ENCODE assay signal across 10 mouse cellular contexts in genomic region chr5:135248956-135249676, GRCm38 (mm10). TPM values are rescaled to one million over a fixed set of nuclear protein-coding genes. Genes with fewer than 3 reads are reported as not detected.
A peak's percentile ranks its signal among the peaks of the same experiment; 100 is the strongest.
DNase-seq lines count a peak whose midpoint lies in the region; ATAC-seq lines count a peak whose summit lies in the region.
"Had no signal": no experiment of that assay in that cellular context is flagged by ENCODE, and none has a peak within 500 bp of the region (broad histone marks: within the 10 kb centered on the region; RNA-seq: fewer than 3 reads in every experiment).

No protein-coding gene starts in this region.

- WGBS in limb, embryonic 11.5 days = 86% methylated on average over 16 of the region's 16 CpGs
- WGBS in limb, embryonic 10.5 days = 84% methylated on average over 16 of the region's 16 CpGs
- 51% methylated on average over 16 of the region's 16 CpGs for WGBS in hindbrain, embryonic 16.5 days
- WGBS in neural tube, embryonic 14.5 days = 61% methylated on average over 16 of the region's 16 CpGs

- H3K4me1 ChIP-seq in limb, embryonic 11.5 days (ENCODE audit: control insufficient read depth, insufficient read depth, low read length) = peaks cover 19% of the 10 kb centered on the region
- peaks cover 35% of the 10 kb centered on the region for H3K4me1 ChIP-seq in limb, embryonic 10.5 days
- peaks cover 22% of the 10 kb centered on the region for H3K4me1 ChIP-seq in hindbrain, embryonic 16.5 days (ENCODE audit: control insufficient read depth, insufficient read depth, low read depth, low read length)
- peaks cover 8% of the 10 kb centered on the region; the same call in 1 of the 2 replicates for H3K4me1 ChIP-seq in neural tube, embryonic 14.5 days (ENCODE audit: control insufficient read depth, insufficient read depth, low read length)

- H3K27ac ChIP-seq in limb, embryonic 11.5 days (replicated peaks; ENCODE audit: low read depth, low read length) = no peak overlapping the region
- H3K27ac ChIP-seq in limb, embryonic 10.5 days = no peak overlapping the region
- H3K27ac ChIP-seq in hindbrain, embryonic 16.5 days (ENCODE audit: low read depth, low read length) = no peak overlapping the region; the same call in 1 of the 2 replicates
- no peak overlapping the region for H3K27ac ChIP-seq in neural tube, embryonic 14.5 days (ENCODE audit: low read depth, low read length)

- no peaks in the 10 kb centered on the region for H3K9me3 ChIP-seq in limb, embryonic 11.5 days (ENCODE audit: control insufficient read depth, low read length)
- H3K9me3 ChIP-seq in limb, embryonic 10.5 days (replicated peaks) = no peaks in the 10 kb centered on the region
- no peaks in the 10 kb centered on the region for H3K9me3 ChIP-seq in hindbrain, embryonic 16.5 days (ENCODE audit: control insufficient read depth, low read length)
- no peaks in the 10 kb centered on the region for H3K9me3 ChIP-seq in neural tube, embryonic 14.5 days (ENCODE audit: control insufficient read depth, low read length)

- H3K4me2 ChIP-seq in limb, embryonic 11.5 days (ENCODE audit: low read depth, severe bottlenecking) = peak overlapping the region; percentile 4; the same call in 1 of the 2 replicates
- H3K4me2 ChIP-seq in hindbrain, embryonic 16.5 days (ENCODE audit: low read length) = peak overlapping the region; percentile 91
- H3K4me2 ChIP-seq in neural tube, embryonic 14.5 days (ENCODE audit: low read depth, low read length) = peak overlapping the region; percentile 90

- no peak overlapping the region for H3K4me3 ChIP-seq in limb, embryonic 11.5 days (ENCODE audit: low read depth, low read length)
- H3K4me3 ChIP-seq in limb, embryonic 10.5 days = no peak overlapping the region
- H3K4me3 ChIP-seq in hindbrain, embryonic 16.5 days (ENCODE audit: low read length) = peak overlapping the region; percentile 73
- peak overlapping the region; percentile 56 for H3K4me3 ChIP-seq in neural tube, embryonic 14.5 days (ENCODE audit: low read depth, low read length)

- ATAC-seq in limb, embryonic 11.5 days (ENCODE audit: insufficient number of reproducible peaks, low FRiP score, low TSS enrichment, low read depth) = no peak
- no peak for ATAC-seq in hindbrain, embryonic 16.5 days
- no peak for ATAC-seq in neural tube, embryonic 14.5 days (ENCODE audit: low read depth)
- ATAC-seq: Patski had no signal

- DNase-seq in adrenal gland, adult (ENCODE audit: inconsistent age in 2 of 2, low spot score in 1 of 2) = peak; percentile 66 to 85
- DNase-seq in adrenal gland, postnatal 4 days (ENCODE audit: low spot score in 2 of 2) = no peak
- no peak for DNase-seq in limb, embryonic 11.5 days (ENCODE audit: low spot score)
- DNase-seq in limb, embryonic 10.5 days (ENCODE audit: low spot score) = no peak
- no peak for DNase-seq in layer of hippocampus, postnatal 25 days (ENCODE audit: extremely low spot score in 1 of 2, low spot score in 1 of 2)
- DNase-seq in liver = no peak
- DNase-seq: kidney, postnatal 25 days had no signal

- no peak overlapping the region for H3K9ac ChIP-seq in limb, embryonic 11.5 days (ENCODE audit: low read length)
- peak overlapping the region; percentile 77; the same call in 1 of the 2 replicates for H3K9ac ChIP-seq in hindbrain, embryonic 16.5 days (ENCODE audit: low read depth, low read length)
- 0 out of 2 replicates have a peak overlapping the region, but pooled peaks have one; percentile 58 for H3K9ac ChIP-seq in neural tube, embryonic 14.5 days (replicated peaks; ENCODE audit: low read depth, low read length)

- H3K36me3 ChIP-seq in limb, embryonic 11.5 days (ENCODE audit: control insufficient read depth, insufficient read depth, low read length) = peaks cover 13% of the 10 kb centered on the region
- peaks cover 33% of the 10 kb centered on the region for H3K36me3 ChIP-seq in limb, embryonic 10.5 days
- peaks cover 10% of the 10 kb centered on the region for H3K36me3 ChIP-seq in hindbrain, embryonic 16.5 days (ENCODE audit: control insufficient read depth, insufficient read depth, low read length)
- H3K36me3 ChIP-seq in neural tube, embryonic 14.5 days (ENCODE audit: control insufficient read depth, insufficient read depth, low read length) = peaks cover 21% of the 10 kb centered on the region

- peaks cover 22% of the 10 kb centered on the region for H3K27me3 ChIP-seq in limb, embryonic 11.5 days (ENCODE audit: control insufficient read depth, insufficient read depth, low read length)
- H3K27me3 ChIP-seq in limb, embryonic 10.5 days (ENCODE audit: low read depth, poor library complexity, severe bottlenecking) = peaks cover 44% of the 10 kb centered on the region
- H3K27me3 ChIP-seq in hindbrain, embryonic 16.5 days (replicated peaks; ENCODE audit: control insufficient read depth, insufficient read depth, low read length) = peaks cover 4% of the 10 kb centered on the region
- 0 out of 2 replicates have a peak, but pooled peaks cover 5% of the 10 kb centered on the region for H3K27me3 ChIP-seq in neural tube, embryonic 14.5 days (ENCODE audit: control insufficient read depth, insufficient read depth, low read length)
- H3K27me3 ChIP-seq: Patski had no signal

RNA-seq across cellular contexts. Expression of gene Fzd9, which starts 1.9 kb away (rescaled TPM):
- total RNA-seq in adrenal gland, postnatal 4 days (2021) = 1 to 10 TPM; 2.6 to 2.8 TPM
- 3.3 TPM in 2 replicates for polyA plus RNA-seq in limb, embryonic 11.5 days (2014; fragmentation: Nextera tagmentation; extraction: Ambion mirVana)
- polyA plus RNA-seq in limb, embryonic 10.5 days (2016; fragmentation: Nextera tagmentation; extraction: Ambion mirVana) = 0.25 and 1.7 TPM in 2 replicates
- 19.7 and 21.3 TPM in 2 replicates for polyA plus RNA-seq in hindbrain, embryonic 16.5 days (2015; fragmentation: Nextera tagmentation; extraction: Ambion mirVana)
- polyA plus RNA-seq in neural tube, embryonic 14.5 days (2014; fragmentation: Nextera tagmentation; extraction: Ambion mirVana) = 10.0 and 12.0 TPM in 2 replicates
- 1 to 10 TPM; 6.2 to 7.3 TPM for total RNA-seq in layer of hippocampus, postnatal 25 days (2021)

Comparison
In these comparisons a context has a peak if more than half of its experiments do, and no peak if none do; other contexts are left out.
1. DNase-seq: peak in adrenal gland, adult (2 of 2); none in adrenal gland, postnatal 4 days (0 of 2), limb, embryonic 11.5 days (single experiment), limb, embryonic 10.5 days (single experiment), layer of hippocampus, postnatal 25 days (0 of 2) and liver (single experiment).
2. H3K4me2 ChIP-seq: peak in every context shown above with its lines; median percentile 91 in hindbrain, embryonic 16.5 days; 90 in neural tube, embryonic 14.5 days; 4 in limb, embryonic 11.5 days.
3. H3K4me3 ChIP-seq: peak in hindbrain, embryonic 16.5 days (single experiment) and neural tube, embryonic 14.5 days (single experiment); none in limb, embryonic 11.5 days (single experiment) and limb, embryonic 10.5 days (single experiment).